Mouse (Mus musculus) thymus, adult 2 months (tissue): ENCODE data around the gene Pced1b.

Experiments
- CTCF ChIP-seq: fragments of 200-500 bp; IDR thresholded peaks from 2 replicates; pipeline ENCODE4 v1.5.1; 2012; ENCODE audit warnings: mild to moderate bottlenecking, control low read depth, low read length, moderate library complexity, borderline replicate concordance; ENCODE audit not compliant: control insufficient read depth, poor library complexity, insufficient read depth; ENCODE audit errors: extremely low read depth
- POLR2A ChIP-seq: fragments of 200-500 bp; IDR thresholded peaks from 2 replicates; pipeline ENCODE4 v1.6.1; 2012; ENCODE audit warnings: mild to moderate bottlenecking, low read length, control low read depth, moderate library complexity; ENCODE audit not compliant: control insufficient read depth, poor library complexity, insufficient read depth; ENCODE audit errors: extremely low read depth

DNA sequence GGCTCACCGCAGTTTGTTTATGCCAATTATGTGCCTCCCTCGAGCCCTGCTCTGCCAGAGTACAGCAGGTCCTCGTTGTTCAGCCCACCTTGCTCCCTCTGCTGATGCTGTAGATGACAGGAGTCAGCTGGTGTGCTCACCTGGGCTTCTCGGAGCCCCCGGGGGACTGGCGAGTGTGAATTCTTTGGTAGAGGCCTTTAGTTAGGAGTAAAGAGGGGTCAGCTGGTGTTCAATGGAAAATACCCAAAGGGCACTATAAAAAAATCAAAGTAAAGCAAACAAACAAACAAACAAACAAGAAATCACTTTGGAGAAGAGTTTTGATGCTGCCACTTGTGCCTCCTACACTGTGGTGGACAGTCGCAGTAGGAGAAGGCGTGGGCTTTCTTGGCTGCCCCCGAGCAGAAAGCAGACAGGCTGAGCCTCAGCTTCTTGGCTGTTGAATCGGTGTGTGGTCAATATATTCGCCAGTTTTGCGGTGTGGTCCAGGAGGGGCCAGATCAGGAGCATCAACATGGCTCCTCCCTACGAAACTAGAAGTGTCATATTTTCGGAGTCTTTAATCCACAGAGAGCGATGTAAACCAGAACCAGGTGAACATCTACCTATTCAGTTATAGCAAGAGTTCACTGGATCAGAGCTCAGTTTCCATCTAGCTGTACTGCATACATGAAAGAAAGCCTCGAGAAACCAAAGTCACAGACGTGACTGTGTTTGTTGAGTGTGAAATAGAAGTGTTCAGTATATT lies 11.8 kb downstream of the Pced1b start:
- TF ChIP-seq POLR2A, result no peak
- TF ChIP-seq CTCF, result no peak
